ENCODE assay signal across 29 mouse cellular contexts in the genomic region with DNA sequence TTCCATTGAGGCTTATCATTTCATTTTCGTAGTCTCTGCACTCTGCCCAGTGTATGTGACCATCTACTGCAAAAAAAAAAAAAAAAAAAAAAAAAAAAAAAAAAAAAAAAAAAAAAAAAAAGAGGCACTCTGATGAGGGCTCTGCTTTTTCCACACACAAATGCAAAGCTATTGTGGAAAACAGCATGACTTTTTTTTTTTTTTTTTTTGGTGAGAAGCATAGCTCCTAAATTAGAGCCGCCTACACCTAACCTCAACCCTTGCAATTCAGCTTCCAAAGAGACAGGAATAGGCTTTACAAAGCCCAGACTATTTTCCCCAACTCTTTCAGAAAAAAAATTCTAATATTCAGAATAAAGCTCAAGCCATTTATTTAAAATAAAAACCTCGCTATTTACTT. TPM values are rescaled to one million over a fixed set of nuclear protein-coding genes. Genes with fewer than 3 reads are reported as not detected.
A peak's percentile ranks its signal among the peaks of the same experiment; 100 is the strongest.
DNase-seq lines count a peak whose midpoint lies in the region; ATAC-seq and TF ChIP-seq lines count a peak whose summit lies in the region.
"Had no signal": no experiment of that assay in that cellular context is flagged by ENCODE, and none has a peak within 500 bp of the region (broad histone marks: within the 10 kb centered on the region; RNA-seq: fewer than 3 reads in every experiment).

No protein-coding gene starts in this region.

- H3K36me3 ChIP-seq in myocyte (ENCODE audit: control insufficient read depth, insufficient read depth): no peaks in the 10 kb centered on the region
- H3K36me3 ChIP-seq in intestine, postnatal 0 days (ENCODE audit: control insufficient read depth, insufficient read depth): no peaks in the 10 kb centered on the region
- H3K36me3 ChIP-seq: embryonic facial prominence, embryonic 13.5 days; embryonic facial prominence, embryonic 15.5 days; forebrain, embryonic 10.5 days; forebrain, embryonic 12.5 days had no signal

- no peaks in the 10 kb centered on the region for H3K4me1 ChIP-seq in intestine, postnatal 0 days (replicated peaks; ENCODE audit: control insufficient read depth, insufficient read depth, low read length)
- H3K4me1 ChIP-seq: embryonic facial prominence, embryonic 15.5 days; forebrain, embryonic 10.5 days had no signal

- TF ChIP-seq POLR2A in myocyte (IDR thresholded peaks at IDR 0.05; ENCODE audit: insufficient read length, low read depth): no peak

- ATAC-seq in frontal cortex, adult (ENCODE audit: low TSS enrichment): peak; percentile 77
- no peak for ATAC-seq in intestine, postnatal 0 days
- ATAC-seq: CD4-positive, CD25-positive, alpha-beta regulatory T cell, adult 4 months; forebrain, embryonic 14.5 days; forebrain, embryonic 16.5 days had no signal

- no peaks in the 10 kb centered on the region for H3K27me3 ChIP-seq in myocyte (ENCODE audit: control insufficient read depth, insufficient read depth, insufficient read length)
- H3K27me3 ChIP-seq in intestine, postnatal 0 days (replicated peaks; ENCODE audit: control insufficient read depth, insufficient read depth, low read length): no peaks in the 10 kb centered on the region
- H3K27me3 ChIP-seq: CH12.LX; embryonic facial prominence, embryonic 13.5 days; embryonic facial prominence, embryonic 15.5 days; forebrain, embryonic 12.5 days had no signal

- no peak overlapping the region for H3K4me3 ChIP-seq in myocyte
- no peak overlapping the region for H3K4me3 ChIP-seq in intestine, postnatal 0 days (ENCODE audit: low read depth, low read length)
- H3K4me3 ChIP-seq: embryonic facial prominence, embryonic 13.5 days; embryonic facial prominence, embryonic 15.5 days; erythroblast, embryonic 14.5 days; forebrain, embryonic 10.5 days; forebrain, embryonic 12.5 days had no signal

- H3ac ChIP-seq in myocyte (ENCODE audit: control insufficient read depth, insufficient read length): no peak overlapping the region

- no peak overlapping the region for H3K27ac ChIP-seq in intestine, postnatal 0 days (ENCODE audit: low read depth, low read length)
- H3K27ac ChIP-seq: embryonic facial prominence, embryonic 13.5 days; embryonic facial prominence, embryonic 15.5 days; forebrain, embryonic 10.5 days; forebrain, embryonic 12.5 days had no signal

- H3K9ac ChIP-seq in intestine, postnatal 0 days (ENCODE audit: low read depth, low read length): no peak overlapping the region
- H3K9ac ChIP-seq: embryonic facial prominence, embryonic 13.5 days; embryonic facial prominence, embryonic 15.5 days; forebrain, embryonic 12.5 days had no signal

- H3K4me2 ChIP-seq in myocyte (ENCODE audit: low read depth): peak overlapping the region; percentile 27
- no peak overlapping the region for H3K4me2 ChIP-seq in intestine, postnatal 0 days (replicated peaks; ENCODE audit: low read depth)
- H3K4me2 ChIP-seq: embryonic facial prominence, embryonic 13.5 days; embryonic facial prominence, embryonic 15.5 days; forebrain, embryonic 12.5 days had no signal

- TF ChIP-seq CTCF in intestine, postnatal 0 days (IDR thresholded peaks at IDR 0.05; ENCODE audit: low read depth): no peak

- 84% methylated on average over 3 of the region's 3 CpGs for WGBS in intestine, postnatal 0 days

- DNase-seq in frontal cortex, postnatal 36 days (ENCODE audit: low spot score in 2 of 2): no peak
- DNase-seq in layer of hippocampus, adult 9-11 months: peak; percentile 14
- no peak for DNase-seq in layer of hippocampus, postnatal 14 days (ENCODE audit: low spot score in 2 of 2)
- peak; percentile 49 for DNase-seq in telencephalon, adult 2 months (ENCODE audit: low read depth, low spot score)
- no peak for DNase-seq in left cerebral cortex, adult 8-10 months (ENCODE audit: low spot score in 2 of 2)
- DNase-seq: adrenal gland, adult 8-10 months; adrenal gland, postnatal 14 days; adrenal gland, postnatal 36 days; B cell, adult 2 months; cerebellum, adult 11 months; cerebellum, adult 18-20 months; cerebellum, adult 8-10 months; cerebellum, adult 9-11 months; cerebellum, postnatal 14 days; cerebellum, postnatal 36 days; embryo, embryonic 11 days had no signal

- H3K79me2 ChIP-seq in myocyte (ENCODE audit: control insufficient read depth, insufficient read depth): no peaks in the 10 kb centered on the region

- H3K9me3 ChIP-seq in intestine, postnatal 0 days (ENCODE audit: control insufficient read depth): no peaks in the 10 kb centered on the region
- H3K9me3 ChIP-seq: embryonic facial prominence, embryonic 13.5 days; embryonic facial prominence, embryonic 15.5 days; forebrain, embryonic 10.5 days; forebrain, embryonic 12.5 days had no signal

TF ChIP-seq in myocyte, 11 proteins besides CTCF, POLR2A, EP300 and RAD21:
- TF ChIP-seq REST (IDR thresholded peaks at IDR 0.05; ENCODE audit: insufficient read depth, insufficient read length) (no peak), MYOG (IDR thresholded peaks at IDR 0.05; ENCODE audit: control insufficient read depth in 1 of 3, insufficient read depth in 1 of 3, insufficient read length in 2 of 3, low read depth in 2 of 3) (no peak), POLR2AphosphoS2 (IDR thresholded peaks at IDR 0.05; ENCODE audit: insufficient read length, low read depth) (no peak), MYOD1 (IDR thresholded peaks at IDR 0.05; ENCODE audit: control insufficient read depth in 1 of 3, insufficient read length in 2 of 3, low read depth in 2 of 3) (no peak), TCF3 (IDR thresholded peaks at IDR 0.05; ENCODE audit: insufficient read length, low read depth) (no peak), MAX (IDR thresholded peaks at IDR 0.05; ENCODE audit: low read depth) (no peak), E2F4 (IDR thresholded peaks at IDR 0.05; ENCODE audit: insufficient read depth) (no peak), CEBPB (IDR thresholded peaks at IDR 0.05; ENCODE audit: insufficient read depth, poor library complexity, severe bottlenecking) (no peak)

RNA-seq across cellular contexts. Expression of a gene that starts 54.0 kb away (rescaled TPM):
- 1 to 10 TPM; 1.9 to 2.9 TPM for total RNA-seq in layer of hippocampus, postnatal 14 days (2021)
- 2.4 TPM for polyA plus RNA-seq in myocyte (2012; fragmentation: generic; extraction: Trizol)
- not detected in 2 replicates for polyA plus RNA-seq in intestine, postnatal 0 days (2015; fragmentation: Nextera tagmentation; extraction: Ambion mirVana)
- total RNA-seq in left cerebral cortex, adult 8-10 months (2022): 1 to 10 TPM; 2.4 to 3.1 (median 2.8) TPM
- total RNA-seq: adrenal gland, postnatal 14 days; CH12.LX had no signal
- polyA plus RNA-seq: CD4-positive, CD25-positive, alpha-beta regulatory T cell, adult 4 months; embryonic facial prominence, embryonic 11.5 days; embryonic facial prominence, embryonic 13.5 days; embryonic facial prominence, embryonic 15.5 days; erythroblast, embryonic 14.5 days; forebrain, embryonic 10.5 days; forebrain, embryonic 12.5 days; forebrain, embryonic 14.5 days; forebrain, embryonic 16.5 days had no signal

RNA-seq across cellular contexts. Expression of a gene that starts 58.3 kb away (rescaled TPM):
- total RNA-seq in layer of hippocampus, postnatal 14 days (2021): 10 to 100 TPM; 47.4 to 50.0 TPM
- polyA plus RNA-seq in myocyte (2012; fragmentation: generic; extraction: Trizol): 4.2 TPM
- polyA plus RNA-seq in intestine, postnatal 0 days (2015; fragmentation: Nextera tagmentation; extraction: Ambion mirVana): 3.9 and 4.1 TPM in 2 replicates
- 10 to 100 TPM; 33.7 to 38.0 (median 36.1) TPM for total RNA-seq in left cerebral cortex, adult 8-10 months (2022)
- total RNA-seq: CH12.LX had no signal

Comparison
In these comparisons a context has a peak if more than half of its experiments do, and no peak if none do; other contexts are left out.
1. DNase-seq: peak in layer of hippocampus, adult 9-11 months (single experiment) and telencephalon, adult 2 months (single experiment); none in frontal cortex, postnatal 36 days (0 of 2), layer of hippocampus, postnatal 14 days (0 of 2) and left cerebral cortex, adult 8-10 months (0 of 2).